Mouse (Mus musculus) embryonic facial prominence, embryonic 15.5 days (tissue): ENCODE measurements around the gene Cox19. TPM values are rescaled to one million over a fixed set of nuclear protein-coding genes. Genes with fewer than 3 reads are reported as not detected.

Source experiments
- ATAC-seq: fragments of 200-750 bp; cut with Nextera tagmentation; 2 replicates; pipeline ENCODE4 v1.8.0; 2017; ENCODE audit warnings: low read depth, moderate TSS enrichment; ENCODE audit not compliant: insufficient number of reproducible peaks, low FRiP score, low TSS enrichment
- H3K27ac ChIP-seq: fragments of 300-500 bp; sonication (generic); replicated peaks from 2 replicates; pipeline ENCODE4 v1.5.1; 2015; ENCODE audit warnings: mild to moderate bottlenecking, inconsistent platforms
- H3K27me3 ChIP-seq: fragments of 300-500 bp; sonication (generic); 2 replicates; pipeline ENCODE4 v1.6.1; 2015; ENCODE audit warnings: inconsistent platforms
- H3K36me3 ChIP-seq: fragments of 300-500 bp; sonication (generic); 2 replicates; pipeline ENCODE4 v1.6.1; 2015; ENCODE audit warnings: mild to moderate bottlenecking, inconsistent platforms
- H3K4me1 ChIP-seq: fragments of 300-500 bp; sonication (generic); 2 replicates; pipeline ENCODE4 v1.6.1; 2015; ENCODE audit warnings: inconsistent platforms
- H3K4me2 ChIP-seq: fragments of 300-500 bp; sonication (generic); replicated peaks from 2 replicates; pipeline ENCODE4 v1.6.1; 2015; ENCODE audit warnings: mild to moderate bottlenecking, inconsistent platforms
- H3K4me3 ChIP-seq: fragments of 300-500 bp; sonication (generic); replicated peaks from 2 replicates; pipeline ENCODE4 v1.5.1; 2015; ENCODE audit warnings: mild to moderate bottlenecking, inconsistent platforms
- H3K9ac ChIP-seq: fragments of 300-500 bp; sonication (generic); 2 replicates; pipeline ENCODE4 v1.6.1; 2015; ENCODE audit warnings: inconsistent platforms
- H3K9me3 ChIP-seq: fragments of 300-500 bp; sonication (generic); replicated peaks from 2 replicates; pipeline ENCODE4 v1.6.1; 2016; ENCODE audit warnings: inconsistent platforms
- WGBS: fragments of 180-500 bp; shearing (Covaris S2); methylation state at CpG from one replicate; pipeline ENCODE4 v1.1.7; 2015; 5-methylcytosine and 5-hydroxymethylcytosine counted together
- polyA plus RNA-seq: library from polyadenylated mRNA; unstranded; fragments of >200 nt; fragmentation: Nextera tagmentation; extraction: Ambion mirVana; gene quantifications from 2 replicates; pipeline ENCODE4 v1.2.1, GENCODE M21; 2015

The Cox19 gene
- 97.5 and 100 TPM in 2 replicates for polyA plus RNA-seq

DNA sequence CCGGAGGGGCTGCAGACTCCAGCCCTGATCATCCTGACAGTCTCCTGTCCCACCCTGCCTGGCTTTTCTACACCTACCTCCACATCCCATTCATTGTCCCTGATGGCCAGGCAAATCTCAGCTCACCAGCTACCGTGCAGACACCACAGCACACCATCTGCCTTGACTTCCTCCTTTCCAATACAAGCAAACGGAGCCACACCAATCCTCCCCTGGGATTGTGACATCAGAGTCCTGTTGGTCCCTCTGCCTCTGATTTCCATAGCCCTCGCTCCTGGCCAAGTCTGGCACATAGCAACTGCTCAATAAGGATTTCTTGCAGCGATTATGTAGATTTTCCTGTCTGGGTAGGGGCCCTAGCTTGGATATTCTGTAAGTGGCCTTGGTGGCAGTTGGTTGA lies at the start of gene Cox19:
Gene Cox19, minus strand, starts transcription at position 285 of the 400 bp plus-strand sequence.
- H3K9me3 ChIP-seq, result no peaks in the 10 kb centered on the region
- no peak for ATAC-seq
- H3K27ac ChIP-seq, result peak within 1 kb of the TSS; percentile 88
- peaks cover 58% of the 10 kb centered on the region for H3K4me1 ChIP-seq
- H3K9ac ChIP-seq, result no peak within 1 kb of the TSS
- H3K36me3 ChIP-seq, result no peaks in the 10 kb centered on the region
- peak within 1 kb of the TSS; percentile 37 for H3K4me2 ChIP-seq
- peak within 1 kb of the TSS; percentile 10; the same call in 1 of the 2 replicates for H3K4me3 ChIP-seq
- 38% methylated on average over 5 of the region's 5 CpGs for WGBS
- H3K27me3 ChIP-seq, result no peaks in the 10 kb centered on the region

GRCm38 (mm10) chr5:139399991-139400390 lies 48.8 kb upstream of the Cox19 start:
- 90% methylated on average over 14 of the region's 14 CpGs for WGBS

GRCm38 (mm10) chr5:139398786-139399185 lies 47.6 kb upstream of the Cox19 start:
- H3K4me2 ChIP-seq, result no peak overlapping the region
- no peaks in the 10 kb centered on the region for H3K36me3 ChIP-seq
- no peak overlapping the region for H3K27ac ChIP-seq
- no peak overlapping the region for H3K4me3 ChIP-seq
- H3K27me3 ChIP-seq, result no peaks in the 10 kb centered on the region
- 0 out of 2 replicates have a peak, but pooled peaks cover 7% of the 10 kb centered on the region for H3K4me1 ChIP-seq
- no peak for ATAC-seq
- no peaks in the 10 kb centered on the region for H3K9me3 ChIP-seq
- no peak overlapping the region for H3K9ac ChIP-seq
- 73% methylated on average over 5 of the region's 5 CpGs for WGBS

More at GRCm38 (mm10) chr5:139399991-139400390, 48.8 kb upstream of the Cox19 start:
- Histone ChIP-seq H3K27me3 (no peaks in the 10 kb centered on the region), H3K9me3 (no peaks in the 10 kb centered on the region), H3K4me3 (no peak overlapping the region), H3K36me3 (no peaks in the 10 kb centered on the region), H3K4me1 (0 out of 2 replicates have a peak, but pooled peaks cover 7% of the 10 kb centered on the region), H3K9ac (no peak overlapping the region), H3K27ac (no peak overlapping the region), H3K4me2 (no peak overlapping the region)
- ATAC-seq, result no peak

DNA sequence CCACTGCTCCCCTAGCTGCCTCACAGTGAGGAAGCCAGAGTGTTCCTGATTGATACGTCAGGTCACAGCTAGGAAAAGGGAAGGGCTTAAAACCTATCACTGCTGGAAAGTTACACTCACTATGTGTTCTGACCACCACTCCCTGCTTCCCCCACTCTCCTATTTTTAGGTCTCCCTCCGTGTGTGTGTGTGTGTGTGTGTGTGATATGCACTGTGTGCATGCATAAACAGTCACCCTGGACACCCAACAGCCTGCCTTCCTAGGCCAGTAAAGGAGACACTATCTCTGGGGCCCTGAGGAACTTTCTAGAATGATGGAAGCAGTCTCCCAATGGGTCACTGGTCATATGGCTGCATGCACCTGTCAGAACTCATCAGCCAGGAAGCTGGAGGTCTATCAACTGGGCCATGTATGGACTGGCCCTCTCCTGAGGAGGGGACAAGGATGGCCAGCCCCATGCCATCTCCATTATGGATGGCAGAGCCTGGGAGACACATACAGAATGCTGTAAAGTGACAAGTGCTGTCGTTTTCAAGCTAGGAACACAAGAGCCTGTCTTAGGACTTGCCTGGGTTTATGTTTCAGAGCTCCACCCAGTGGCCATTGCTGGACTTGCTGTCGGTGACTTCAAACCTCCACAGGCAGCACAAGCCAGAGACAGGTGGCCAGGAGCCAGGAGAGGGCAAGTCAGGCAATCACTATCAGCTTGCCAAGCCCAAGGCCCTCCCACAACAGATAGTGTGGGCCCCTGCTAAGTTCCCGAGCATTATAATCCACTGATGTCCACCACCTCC lies 46.9 kb upstream of the Cox19 start:
- Histone ChIP-seq H3K4me3 (no peak overlapping the region), H3K4me1 (0 out of 2 replicates have a peak, but pooled peaks cover 7% of the 10 kb centered on the region), H3K36me3 (no peaks in the 10 kb centered on the region; the same call in 1 of the 2 replicates), H3K27ac (no peak overlapping the region), H3K27me3 (no peaks in the 10 kb centered on the region), H3K4me2 (no peak overlapping the region), H3K9ac (no peak overlapping the region), H3K9me3 (no peaks in the 10 kb centered on the region)
- ATAC-seq, result no peak
- WGBS, result 36% methylated on average over 5 of the region's 5 CpGs

DNA sequence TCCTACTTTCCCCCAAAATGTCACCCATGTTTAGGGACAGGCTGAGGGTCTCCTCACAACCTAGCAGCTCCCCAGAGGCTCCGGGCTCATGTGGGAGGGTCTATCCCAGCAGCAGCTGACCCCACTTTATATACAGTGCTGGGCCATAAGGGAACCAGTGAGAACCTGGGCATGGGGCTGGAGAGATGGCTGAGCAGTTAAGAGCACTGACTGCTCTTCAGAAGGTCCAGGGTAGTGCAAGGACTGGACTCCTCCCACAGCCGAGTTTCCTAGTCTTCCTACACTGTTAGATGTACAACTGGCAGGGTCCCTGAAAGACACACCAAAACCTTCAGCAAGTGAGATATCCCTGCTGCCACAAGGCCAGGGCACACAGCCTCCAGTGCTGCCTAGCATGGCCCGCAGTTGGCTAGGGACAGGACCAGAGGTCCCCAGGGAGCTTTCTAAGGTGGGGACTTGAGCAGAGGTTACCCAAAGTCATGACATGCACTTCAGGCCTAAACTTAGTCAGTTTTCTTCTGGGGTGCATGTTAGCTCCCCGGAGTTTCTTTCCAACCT lies 46.2 kb upstream of the Cox19 start:
- H3K4me2 ChIP-seq, result no peak overlapping the region
- H3K27me3 ChIP-seq, result no peaks in the 10 kb centered on the region
- no peak overlapping the region for H3K27ac ChIP-seq
- H3K4me1 ChIP-seq, result 0 out of 2 replicates have a peak, but pooled peaks cover 7% of the 10 kb centered on the region
- H3K4me3 ChIP-seq, result no peak overlapping the region
- WGBS, result 89% methylated on average over 4 of the region's 4 CpGs
- H3K36me3 ChIP-seq, result no peaks in the 10 kb centered on the region; the same call in 1 of the 2 replicates
- H3K9me3 ChIP-seq, result no peaks in the 10 kb centered on the region
- H3K9ac ChIP-seq, result no peak overlapping the region
- ATAC-seq, result no peak

- Histone ChIP-seq H3K4me1 (0 out of 2 replicates have a peak, but pooled peaks cover 20% of the 10 kb centered on the region), H3K4me3 (no peak overlapping the region), H3K9ac (no peak overlapping the region), H3K9me3 (no peaks in the 10 kb centered on the region), H3K36me3 (no peaks in the 10 kb centered on the region; the same call in 1 of the 2 replicates), H3K4me2 (no peak overlapping the region), H3K27ac (no peak overlapping the region), H3K27me3 (no peaks in the 10 kb centered on the region)
- 91% methylated on average over 4 of the region's 4 CpGs for WGBS
- ATAC-seq, result no peak
Observed at GRCm38 (mm10) chr5:139395528-139395927, 44.3 kb upstream of the Cox19 start.

- ATAC-seq, result no peak
- 55% methylated on average over 7 of the region's 7 CpGs for WGBS
Observed at GRCm38 (mm10) chr5:139394399-139394798, 43.2 kb upstream of the Cox19 start.

DNA sequence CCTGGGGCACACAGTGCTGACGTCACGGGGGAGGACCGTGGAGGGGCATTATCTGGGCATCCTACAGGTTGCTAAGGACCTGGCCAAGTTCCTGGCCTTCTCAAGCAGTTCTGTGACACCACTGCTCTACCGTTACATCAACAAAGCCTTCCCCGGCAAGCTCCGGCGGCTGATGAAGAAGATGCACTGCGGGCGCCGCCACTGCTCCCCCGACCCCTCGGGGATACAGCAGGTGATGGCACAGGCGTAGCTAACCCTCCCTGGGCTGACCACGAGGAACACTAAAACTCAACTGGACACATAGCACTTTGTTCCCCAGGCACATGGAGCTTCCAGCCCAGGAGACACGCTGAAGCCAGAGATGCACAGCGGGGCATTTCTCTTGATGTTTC lies 42.0 kb upstream of the Cox19 start:
- Histone ChIP-seq H3K4me3 (no peak overlapping the region), H3K9me3 (no peaks in the 10 kb centered on the region), H3K27me3 (no peaks in the 10 kb centered on the region), H3K4me1 (peaks cover 34% of the 10 kb centered on the region), H3K36me3 (no peaks in the 10 kb centered on the region; the same call in 1 of the 2 replicates), H3K27ac (no peak overlapping the region), H3K4me2 (no peak overlapping the region), H3K9ac (no peak overlapping the region)
- no peak for ATAC-seq
- 87% methylated on average over 16 of the region's 16 CpGs for WGBS

More at GRCm38 (mm10) chr5:139394399-139394798, 43.2 kb upstream of the Cox19 start:
- Histone ChIP-seq H3K4me2 (no peak overlapping the region), H3K9ac (no peak overlapping the region), H3K4me3 (no peak overlapping the region), H3K4me1 (peaks cover 28% of the 10 kb centered on the region), H3K27me3 (no peaks in the 10 kb centered on the region), H3K36me3 (no peaks in the 10 kb centered on the region; the same call in 1 of the 2 replicates), H3K27ac (no peak overlapping the region), H3K9me3 (no peaks in the 10 kb centered on the region)

GRCm38 (mm10) chr5:139392219-139393196 lies 41.3 kb upstream of the Cox19 start:
- Histone ChIP-seq H3K27ac (no peak overlapping the region), H3K4me3 (no peak overlapping the region), H3K9me3 (no peaks in the 10 kb centered on the region), H3K36me3 (no peaks in the 10 kb centered on the region; the same call in 1 of the 2 replicates), H3K4me2 (no peak overlapping the region), H3K9ac (no peak overlapping the region), H3K27me3 (no peaks in the 10 kb centered on the region), H3K4me1 (peaks cover 38% of the 10 kb centered on the region)
- ATAC-seq, result no peak
- 91% methylated on average over 37 of the region's 37 CpGs for WGBS

DNA sequence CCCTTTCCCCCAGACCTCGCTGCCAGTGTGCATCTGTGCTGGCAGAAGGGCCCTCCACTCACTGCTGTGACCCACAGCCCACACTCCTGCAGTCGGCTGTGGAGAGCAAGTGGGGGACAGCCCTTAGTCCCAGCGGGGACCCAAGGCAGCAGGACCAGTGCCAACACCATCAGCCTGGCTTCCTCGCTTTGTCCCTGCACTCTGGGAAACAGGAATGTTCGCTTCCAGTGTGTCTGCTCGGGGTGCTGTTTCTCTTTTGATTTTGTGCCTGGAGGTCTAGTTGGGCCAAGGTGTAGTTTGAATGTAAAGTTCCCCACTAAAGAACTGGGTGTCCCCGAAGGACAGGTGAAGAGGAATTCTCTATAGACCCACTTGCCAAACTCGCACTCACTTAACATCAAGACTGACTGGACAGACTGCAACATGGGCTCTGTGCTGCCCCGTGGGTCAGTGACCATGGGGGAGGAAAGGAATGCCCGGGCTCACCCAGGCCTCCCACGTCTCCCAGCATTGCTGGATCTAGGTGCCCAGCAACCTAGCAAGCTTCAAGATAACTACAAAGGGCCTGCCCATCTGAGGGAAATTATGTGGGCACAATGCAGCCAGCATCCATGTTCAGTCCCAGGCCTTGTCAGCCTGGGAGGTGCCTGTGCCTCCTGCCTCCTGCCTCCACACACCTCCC lies 40.2 kb upstream of the Cox19 start:
- no peak overlapping the region for H3K4me3 ChIP-seq
- H3K4me1 ChIP-seq, result peaks cover 40% of the 10 kb centered on the region
- no peaks in the 10 kb centered on the region; the same call in 1 of the 2 replicates for H3K36me3 ChIP-seq
- ATAC-seq, result no peak
- H3K27ac ChIP-seq, result no peak overlapping the region
- H3K9me3 ChIP-seq, result no peaks in the 10 kb centered on the region
- no peaks in the 10 kb centered on the region for H3K27me3 ChIP-seq
- 73% methylated on average over 11 of the region's 11 CpGs for WGBS
- H3K9ac ChIP-seq, result no peak overlapping the region
- H3K4me2 ChIP-seq, result no peak overlapping the region
